Mouse (Mus musculus) telencephalon, adult 2 months (tissue): Measurements from ENCODE around the gene Gm43552.
"Not testable (repeated sequence)": the region's sequence is repeated elsewhere in the genome, so short reads cannot be mapped to it uniquely, and the experiment has no call there.

Source experiments
- DNase-seq: peaks from one replicate; pipeline ENCODE4 v3.0.0-alpha.2; 2011; ENCODE audit warnings: low read depth, low spot score

The Gm43552 gene

DNA sequence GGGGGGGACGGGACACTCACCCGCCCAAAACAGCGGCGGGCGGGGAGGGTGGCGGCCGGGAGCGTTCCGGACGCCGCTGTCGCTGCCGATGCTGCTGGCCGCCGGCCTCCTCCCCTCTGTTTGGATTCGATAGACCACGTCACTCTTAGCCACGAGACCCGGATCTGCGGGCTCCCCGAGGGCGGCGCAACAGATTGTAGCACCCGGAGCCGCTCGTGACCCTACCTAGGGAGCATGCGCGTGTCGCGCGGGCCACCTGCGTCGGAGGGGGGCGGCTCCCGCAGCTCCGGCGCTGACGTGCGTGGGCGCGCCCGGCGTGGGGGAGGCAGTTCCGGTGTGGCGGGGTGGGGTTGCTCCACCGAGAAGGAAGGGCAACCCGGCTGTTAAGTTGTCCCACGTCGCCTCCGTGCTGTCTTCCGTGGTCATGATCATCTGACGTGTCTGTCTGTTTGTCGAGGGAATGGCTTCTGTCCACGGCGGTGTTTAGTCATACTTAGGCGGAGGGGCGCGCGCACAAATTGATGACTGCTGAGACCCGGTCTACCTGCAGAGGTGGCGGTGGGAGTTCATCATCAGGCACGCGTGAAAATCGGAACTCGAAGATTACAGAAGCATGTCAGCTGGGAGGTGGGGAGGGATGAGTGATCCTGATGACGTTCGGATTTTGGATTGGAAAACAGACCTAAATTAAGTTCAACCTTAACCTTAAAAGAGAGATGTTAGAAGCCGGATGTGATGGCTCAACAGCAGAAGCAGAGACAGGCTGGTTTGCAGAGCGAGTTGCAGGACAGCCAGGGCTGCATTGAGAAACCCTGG, at the start of gene Gm43552:
TSS of gene Gm43552 (minus strand) at position 118 of the 816 bp plus-strand sequence.
- peak; percentile 94 for DNase-seq

DNA sequence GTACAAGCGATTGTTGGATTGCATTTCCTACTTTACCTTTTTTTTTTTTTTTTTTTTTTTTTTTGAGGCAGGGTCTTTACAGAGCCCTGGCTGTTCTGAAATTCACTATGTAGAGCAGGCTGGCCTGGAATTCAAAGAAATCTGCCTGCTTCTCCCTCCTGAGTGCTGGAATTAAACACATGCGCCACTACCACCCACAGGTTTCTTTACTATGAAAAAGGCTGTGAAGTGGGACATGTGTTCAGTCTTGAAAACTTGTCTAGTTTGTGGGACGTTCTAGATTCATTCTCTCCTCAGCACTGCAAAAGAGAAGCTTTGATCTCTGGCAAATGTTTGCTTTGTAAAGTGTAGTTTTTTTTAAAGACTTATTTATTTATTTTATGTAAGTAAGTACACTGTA, 49.3 kb upstream of the Gm43552 start:
- peak; percentile 35 for DNase-seq

DNA sequence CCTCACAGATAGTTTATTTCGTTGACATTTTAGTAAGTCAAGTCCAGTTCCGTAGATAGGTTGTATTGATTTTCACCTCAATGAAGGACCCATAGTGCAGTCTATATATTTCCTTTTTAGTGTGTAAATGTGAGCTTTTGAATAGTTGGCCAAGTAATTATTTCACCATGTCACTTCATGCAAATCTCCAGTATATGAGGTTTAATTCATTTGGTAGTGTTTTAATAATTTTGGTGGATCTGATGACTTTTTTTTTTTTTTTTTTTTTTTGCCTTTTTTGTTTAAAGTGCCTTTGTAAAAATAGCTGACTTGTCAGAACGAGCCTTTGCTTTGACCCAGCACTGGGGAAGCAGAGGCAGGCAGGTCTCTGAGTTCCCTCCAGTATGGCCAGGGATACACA, 47.2 kb upstream of the Gm43552 start:
- no peak for DNase-seq

DNA sequence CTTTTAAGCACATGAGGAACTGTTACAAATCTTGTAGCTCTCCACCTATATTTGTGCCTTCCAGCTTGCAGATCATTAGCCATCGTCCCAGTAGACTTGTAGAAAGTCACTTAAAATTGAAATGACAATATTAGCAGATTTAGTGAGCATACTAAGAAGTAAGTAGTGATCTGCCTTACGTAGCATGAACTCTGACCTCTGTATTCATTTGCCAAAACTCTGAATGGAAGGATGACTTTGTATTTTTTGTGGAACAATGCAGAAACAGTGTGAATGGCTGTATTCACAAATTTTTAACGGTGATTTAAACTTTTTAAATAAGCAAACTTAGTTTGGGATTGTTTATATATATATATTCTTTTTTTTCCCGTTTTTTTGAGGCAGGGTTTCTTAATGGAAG, 46.2 kb upstream of the Gm43552 start:
- DNase-seq, result no peak

DNA sequence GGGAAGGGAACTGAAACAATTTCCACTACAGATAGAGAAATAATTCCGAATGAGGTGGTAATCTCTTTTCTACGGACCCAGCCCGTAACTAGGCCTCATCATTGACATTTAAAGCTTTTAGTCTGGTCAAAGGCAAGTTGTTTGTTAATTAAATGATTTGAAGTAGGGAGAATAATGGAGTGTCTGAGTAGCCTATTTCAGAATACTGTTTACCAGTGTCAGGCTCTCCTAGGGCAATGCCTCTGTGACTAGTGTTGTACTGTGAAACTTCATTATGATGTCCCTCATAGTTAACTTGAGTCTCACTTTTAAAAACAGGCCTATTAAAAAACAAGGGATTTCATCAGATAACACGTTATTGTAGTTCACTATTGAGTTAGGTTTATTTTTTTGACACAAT, 45.5 kb upstream of the Gm43552 start:
- DNase-seq, result no peak

DNA sequence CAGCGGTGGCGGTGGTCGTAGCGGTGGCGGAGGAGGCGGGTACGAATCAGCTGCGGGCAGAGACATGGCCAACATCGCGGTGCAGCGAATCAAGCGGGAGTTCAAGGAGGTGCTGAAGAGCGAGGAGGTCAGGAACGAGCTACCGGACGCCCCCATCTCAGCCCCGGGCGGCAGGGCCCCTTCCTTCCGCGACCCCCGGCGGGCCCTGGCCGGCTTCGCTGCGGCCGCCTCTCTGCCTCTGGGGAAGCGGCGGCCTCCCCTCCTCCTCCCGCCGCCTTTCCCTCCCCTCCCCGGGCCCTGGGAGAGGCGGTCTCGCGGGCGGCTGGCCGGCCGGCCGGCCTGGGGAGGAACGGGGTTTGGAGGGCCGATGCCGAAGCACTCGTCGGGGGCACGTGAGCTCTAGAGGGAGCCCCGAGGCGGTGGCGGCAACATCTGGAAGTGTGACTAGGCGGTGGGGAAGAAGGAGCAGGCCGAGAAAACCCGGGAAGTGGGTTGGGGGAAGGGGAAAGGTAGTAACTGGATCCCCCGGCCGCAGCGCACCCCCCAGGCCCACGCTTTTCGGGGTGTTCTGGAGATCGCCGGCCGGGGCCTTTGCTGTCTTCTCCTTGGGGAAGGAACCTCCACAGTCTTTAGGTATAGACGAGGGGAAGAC, 44.9 kb upstream of the Gm43552 start:
- DNase-seq, result peak; percentile 16

DNA sequence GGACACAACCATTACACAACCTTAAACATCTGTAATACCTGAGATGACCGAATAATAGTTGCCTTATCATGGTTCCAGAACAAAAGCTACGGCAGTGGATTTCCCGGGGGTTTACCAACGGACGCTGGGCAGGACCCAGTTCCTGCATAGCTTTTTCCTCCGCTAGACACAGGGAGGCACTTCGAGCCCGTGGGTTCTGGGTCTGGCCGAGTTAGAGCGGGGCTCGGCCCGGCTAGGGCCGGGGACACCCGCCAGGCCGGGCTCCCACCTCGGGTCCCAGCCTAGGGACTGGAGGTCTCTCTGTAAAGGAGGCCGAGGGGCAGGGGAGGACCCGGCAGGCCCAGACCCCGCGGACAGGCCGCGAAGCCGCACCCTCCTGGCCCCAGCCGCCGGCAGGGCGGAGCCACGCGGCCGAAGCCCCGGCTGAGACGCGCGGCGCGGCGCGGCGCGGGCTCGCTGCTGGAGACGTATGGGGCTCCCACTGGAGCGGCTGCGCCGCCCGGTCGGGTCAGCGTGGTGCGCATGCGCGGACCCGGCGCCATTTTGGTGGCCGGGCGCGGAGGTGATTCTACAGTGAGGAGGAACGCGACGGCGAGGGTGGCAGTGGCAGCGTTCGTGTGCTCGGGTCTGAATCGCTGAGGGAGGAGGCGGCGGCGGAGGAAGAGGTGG, 44.3 kb upstream of the Gm43552 start, which contains the start of the genes Smim14 and Ube2k:
TSS of gene Smim14 (minus strand) at position 434 of the 669 bp plus-strand sequence.
TSS of gene Ube2k (plus strand) at position 483 of the 669 bp plus-strand sequence.
- peak; percentile 74 for DNase-seq

DNA sequence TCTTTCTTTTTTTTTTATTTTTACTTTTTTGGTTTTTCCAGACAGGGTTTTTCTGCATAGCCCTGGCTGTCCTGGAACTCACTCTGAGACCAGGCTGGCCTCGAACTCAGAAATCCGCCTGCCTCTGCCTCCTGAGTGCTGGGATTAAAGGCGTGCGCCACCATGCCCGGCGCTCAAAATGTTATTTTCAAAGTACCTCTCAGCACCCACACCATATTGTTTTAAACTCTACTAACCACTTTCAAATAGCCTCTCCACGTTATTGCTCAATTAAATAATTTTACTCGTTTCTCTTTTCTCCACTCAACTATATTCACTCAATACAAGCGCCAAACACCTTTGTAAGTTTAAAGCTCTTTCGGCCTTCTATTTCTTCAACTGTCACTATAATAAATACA, 43.4 kb upstream of the Gm43552 start:
- not testable (repeated sequence) for DNase-seq

DNA sequence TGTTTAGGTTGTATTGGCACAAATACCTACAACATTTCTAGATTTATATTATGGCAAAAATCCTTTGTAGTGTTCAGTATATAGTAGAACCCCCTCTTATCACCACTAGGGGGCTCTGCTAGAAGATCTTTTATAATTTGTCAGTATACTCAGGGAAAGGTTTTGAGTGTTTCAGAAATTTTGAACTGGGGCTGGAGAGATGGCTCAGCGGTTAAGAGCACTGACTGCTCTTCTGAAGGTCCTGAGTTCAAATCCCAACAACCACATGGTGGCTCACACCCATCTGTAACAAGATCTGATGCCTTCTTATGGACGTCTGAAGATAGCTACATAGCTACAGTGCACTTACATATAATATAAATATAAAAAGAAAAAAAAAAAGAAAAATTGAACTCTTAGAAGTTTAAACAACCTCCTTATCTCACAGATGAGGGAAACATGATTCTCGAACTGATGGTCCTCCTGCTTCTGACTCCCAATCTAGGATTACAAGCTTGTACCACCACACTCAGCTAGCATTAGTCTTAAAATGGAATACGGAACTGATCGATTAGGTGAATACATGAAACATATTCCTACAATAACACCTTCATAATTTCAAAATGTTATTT, 42.9 kb upstream of the Gm43552 start:
- DNase-seq, result peak; percentile 8

DNA sequence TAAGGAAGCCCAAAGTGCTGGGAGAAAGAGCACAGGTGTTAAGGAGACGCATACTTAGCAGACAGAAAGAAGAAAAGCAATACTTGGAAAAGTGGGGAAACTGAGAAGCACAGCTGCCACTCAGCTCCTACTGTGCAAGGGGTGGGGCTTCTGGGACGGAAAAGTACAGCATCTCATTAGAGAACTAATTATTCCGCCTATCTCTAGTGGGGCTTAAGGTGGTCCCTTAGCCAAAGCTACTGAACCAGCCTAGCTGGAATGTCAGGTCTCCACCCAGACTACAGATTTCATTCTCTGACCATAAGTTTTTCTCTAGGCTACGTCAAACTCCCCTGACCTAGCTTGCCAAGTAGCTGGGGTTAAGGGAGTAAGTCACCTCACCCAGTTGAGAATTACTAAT, 41.9 kb upstream of the Gm43552 start:
- DNase-seq, result no peak

DNA sequence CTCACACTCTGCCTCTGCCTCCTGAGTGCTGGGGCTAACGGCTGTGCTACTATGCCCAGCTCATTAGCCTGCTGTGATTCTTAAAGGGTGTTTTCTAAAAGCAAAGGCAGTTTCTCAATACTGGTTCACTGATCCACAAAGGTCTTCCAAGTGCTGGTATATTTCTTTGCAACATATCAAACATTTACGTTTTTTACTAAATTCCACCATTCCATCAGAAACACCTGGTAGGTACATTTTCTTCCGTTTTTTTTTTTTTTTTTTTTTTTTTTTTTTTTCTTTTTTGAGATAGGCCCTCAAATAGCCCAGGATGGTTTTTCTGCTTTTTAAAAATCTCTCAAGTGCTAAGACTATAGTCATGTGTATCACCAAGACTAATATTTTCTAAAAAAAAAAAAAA, 38.6 kb upstream of the Gm43552 start:
- no peak for DNase-seq

DNA sequence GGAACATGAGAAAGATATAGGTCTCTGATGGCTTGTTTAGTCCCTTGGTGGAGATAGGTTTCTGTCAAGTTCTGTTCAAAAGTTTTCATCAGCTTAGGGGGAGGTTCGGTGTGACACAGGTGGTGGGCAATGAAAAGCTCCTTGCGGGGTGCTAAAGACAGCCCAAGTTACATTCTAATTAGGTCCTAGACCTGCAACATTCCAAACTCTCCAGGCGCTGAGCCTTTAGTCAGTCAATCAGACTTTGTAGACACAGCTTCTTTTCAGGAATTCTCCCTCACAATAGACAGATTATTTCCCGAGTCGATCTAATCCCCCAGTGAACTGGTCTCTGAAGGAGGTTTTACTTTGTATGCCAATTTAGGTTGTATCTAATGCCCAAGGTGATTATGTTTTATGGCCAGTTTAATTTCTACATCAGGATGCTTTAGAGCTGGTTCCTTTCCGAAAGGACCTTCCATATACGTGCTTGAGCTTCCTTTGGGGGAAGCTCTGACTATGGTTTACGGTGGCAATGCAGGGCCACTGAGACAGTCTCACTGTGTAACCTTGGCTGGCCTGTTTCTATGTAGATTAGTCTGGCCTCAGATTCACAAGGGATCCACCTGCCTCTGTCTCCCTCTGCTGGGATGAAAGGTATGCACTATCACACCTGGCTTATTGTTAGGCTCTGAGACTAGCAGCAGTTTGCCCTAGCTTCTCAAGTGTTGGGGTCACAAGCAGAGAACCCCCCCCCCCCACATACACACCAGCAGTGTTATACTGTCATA, 33.2 kb upstream of the Gm43552 start:
- DNase-seq, result no peak

DNA sequence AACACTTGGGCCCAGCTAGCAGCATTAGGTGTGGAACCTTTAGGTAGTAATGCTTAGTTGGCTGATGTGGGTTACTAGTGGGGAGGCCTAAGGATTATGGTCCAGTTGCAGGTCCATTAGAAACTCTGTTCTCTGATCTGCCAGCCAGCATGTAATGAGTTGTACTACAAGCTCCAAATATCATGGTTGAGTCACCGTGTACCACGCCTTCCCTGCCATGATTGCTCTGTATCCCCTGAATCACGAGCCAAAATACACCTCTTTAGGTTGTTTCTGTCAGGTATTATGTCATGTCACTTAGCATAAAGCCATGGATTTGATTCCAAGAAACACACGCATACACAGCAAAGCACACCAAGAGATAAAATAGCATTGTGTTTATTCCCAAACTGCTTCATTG, 32.2 kb upstream of the Gm43552 start:
- no peak for DNase-seq

DNA sequence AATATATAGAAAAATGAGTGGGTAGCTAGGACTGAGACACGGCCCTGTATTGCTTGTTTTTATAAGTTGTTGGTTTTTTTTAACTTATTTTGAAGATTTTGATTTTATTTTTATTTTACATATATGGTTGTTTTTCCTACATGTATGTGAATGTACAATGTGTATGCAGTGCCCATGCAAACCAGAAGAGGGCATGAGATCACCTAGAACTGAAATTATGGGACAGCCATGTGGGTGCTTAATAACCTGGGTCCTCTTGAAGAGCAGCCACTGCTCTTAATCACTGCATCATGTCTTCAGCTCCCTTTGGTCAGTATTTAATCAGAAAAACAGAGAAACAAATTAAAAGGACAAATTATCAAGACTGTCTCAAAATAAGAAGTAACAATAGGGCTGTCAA, 29.2 kb upstream of the Gm43552 start:
- DNase-seq, result no peak

DNA sequence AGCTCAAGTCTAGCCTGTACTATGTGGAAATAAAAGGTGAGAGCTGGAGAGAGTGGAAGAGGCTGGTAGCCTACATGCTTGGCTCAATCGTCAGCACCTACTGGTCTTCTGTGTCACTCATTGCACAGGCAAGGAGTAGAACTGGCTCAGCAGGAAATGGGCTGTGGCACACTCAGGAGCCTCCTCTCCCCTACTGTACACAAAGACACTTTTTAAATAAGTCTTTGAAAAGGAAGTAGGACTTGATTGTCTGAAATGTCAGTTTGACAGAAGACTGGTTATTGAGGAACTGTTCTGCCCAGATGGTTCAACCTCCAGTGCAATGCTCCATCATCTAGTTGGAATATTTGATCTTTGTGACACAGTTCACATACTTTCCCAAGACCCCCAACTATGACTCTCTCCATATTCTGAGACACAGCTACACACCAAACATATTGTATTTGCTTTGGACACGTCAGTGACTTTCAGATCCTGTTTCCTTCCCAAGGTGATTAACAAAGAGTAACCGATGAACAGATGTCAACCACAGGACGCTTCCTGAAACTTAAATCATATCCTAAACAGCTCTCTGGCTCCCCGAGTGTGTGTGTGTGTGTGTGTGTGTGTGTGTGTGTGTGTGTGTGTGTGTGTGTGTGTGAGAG, 22.1 kb upstream of the Gm43552 start:
- DNase-seq, result no peak

DNA sequence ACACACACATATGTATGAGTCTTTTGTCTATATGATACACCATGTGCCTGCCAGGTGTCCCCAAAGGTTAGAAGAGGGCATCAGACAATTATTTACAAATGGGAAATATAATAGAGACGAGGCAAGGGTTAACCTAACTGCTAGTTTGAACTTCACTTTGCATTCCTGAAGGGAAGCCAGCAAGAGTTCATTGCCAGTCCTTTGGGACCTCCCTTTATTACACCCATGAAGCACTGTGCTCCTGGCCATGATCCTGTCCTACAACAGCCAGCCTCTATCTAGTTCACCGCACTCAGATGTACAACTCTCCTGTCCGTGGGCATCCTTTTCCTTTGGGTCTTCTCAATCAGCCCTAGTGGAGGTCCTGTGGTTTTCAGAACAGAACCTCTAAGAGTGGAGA, 20.9 kb upstream of the Gm43552 start:
- no peak for DNase-seq

DNA sequence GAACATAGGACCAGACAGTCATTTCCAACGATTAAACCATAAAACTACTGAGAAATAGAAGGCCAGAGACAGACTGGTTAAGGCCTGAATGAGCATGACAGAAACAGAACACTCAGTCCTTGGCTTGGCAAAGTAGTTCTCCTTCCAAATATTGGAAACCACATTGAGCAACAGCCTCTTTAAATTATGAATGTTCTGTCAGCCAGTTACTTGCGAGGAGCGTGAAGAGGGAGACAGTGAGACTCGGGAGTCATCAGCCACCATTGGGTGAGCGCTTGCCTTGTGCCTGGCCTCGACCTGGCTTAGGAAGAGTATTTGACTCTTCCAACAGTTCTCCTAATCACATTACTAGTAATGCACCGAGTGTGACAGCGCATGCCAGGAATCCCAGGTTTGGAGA, 15.8 kb upstream of the Gm43552 start:
- DNase-seq, result no peak

DNA sequence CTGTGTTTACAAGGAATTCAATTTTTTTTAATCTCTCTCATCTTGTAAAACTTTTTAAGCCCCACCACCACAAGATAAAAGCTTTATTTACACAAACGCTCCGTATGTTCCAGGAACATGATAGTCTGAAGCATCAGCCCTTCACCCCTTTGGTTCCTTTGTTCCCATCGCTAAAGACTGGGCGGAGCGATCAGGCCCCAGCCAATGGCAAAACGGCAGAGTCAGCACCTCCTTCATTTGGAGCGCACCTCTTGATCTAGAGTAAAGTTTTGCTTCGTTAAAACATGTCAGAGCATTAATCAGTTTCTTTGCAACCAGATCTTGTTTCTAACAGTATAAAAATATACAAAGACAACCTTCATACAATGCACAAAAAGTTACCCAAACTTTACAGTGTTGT, 13.2 kb upstream of the Gm43552 start:
- DNase-seq, result no peak

DNA sequence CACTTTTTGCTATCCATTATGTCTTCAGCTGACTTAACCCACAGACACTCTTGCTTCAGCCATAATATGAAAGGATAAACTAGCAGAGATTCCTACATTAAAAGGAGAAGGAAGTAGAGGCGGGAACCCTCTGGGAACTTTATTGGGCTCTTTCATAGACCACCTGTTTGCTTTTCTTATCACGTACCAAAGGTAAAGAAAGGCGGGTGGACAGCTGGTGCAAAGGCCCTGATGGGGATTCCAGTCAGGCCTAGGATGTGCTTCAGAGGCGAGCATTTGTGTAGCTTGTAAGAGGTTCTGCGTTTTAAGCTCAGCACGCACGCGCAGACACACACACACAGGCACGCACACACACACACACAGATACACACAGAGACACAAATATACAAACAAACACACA, 8.8 kb upstream of the Gm43552 start:
- no peak for DNase-seq

DNA sequence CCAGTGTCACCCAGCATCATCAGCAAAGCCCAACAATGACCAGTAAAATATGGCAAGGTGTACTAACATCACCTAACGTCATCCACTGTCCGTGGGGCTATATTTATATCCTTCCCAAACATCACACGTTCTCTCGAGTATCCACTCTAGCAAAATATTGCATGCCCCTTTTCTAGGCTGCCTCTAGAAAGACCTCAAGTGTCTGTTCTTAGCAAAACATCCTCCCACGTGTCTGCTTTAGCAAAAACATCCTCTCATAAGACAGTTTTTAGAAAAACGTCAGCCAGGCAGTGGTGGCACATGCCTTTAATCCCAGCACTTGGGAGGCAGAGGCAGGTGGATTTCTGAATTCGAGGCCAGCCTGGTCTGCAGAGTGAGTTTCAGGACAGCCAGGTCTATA, 7.6 kb upstream of the Gm43552 start:
- no peak for DNase-seq
